Mouse (Mus musculus): ENCODE results near the gene Gm3095.
"Not testable (repeated sequence)": the region's sequence is repeated elsewhere in the genome, so short reads cannot be mapped to it uniquely, and the experiment has no call there.

Gm3095 gene

DNA sequence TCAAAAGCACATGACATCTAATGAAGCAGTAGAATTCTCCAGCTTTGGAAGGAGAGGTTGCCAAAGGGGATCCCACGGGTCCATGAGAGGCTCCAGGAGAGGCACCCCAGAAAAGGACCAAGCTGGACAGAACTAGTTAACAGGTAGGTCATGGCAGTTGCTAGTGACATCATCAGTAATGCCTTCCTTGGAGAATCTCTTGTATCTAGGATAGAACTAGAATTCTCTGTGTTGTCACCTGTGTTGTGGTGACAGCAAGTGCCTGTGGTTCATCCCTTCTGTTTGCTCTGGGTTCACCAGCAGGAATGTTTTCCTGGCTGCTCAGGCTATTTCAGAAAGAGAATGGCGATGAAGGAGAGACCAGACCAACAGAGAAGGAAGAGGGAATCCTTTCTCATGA lies at the start of gene Gm3095:
Gene Gm3095, plus strand, starts transcription at position 301 of the 400 bp plus-strand sequence.
- not testable (repeated sequence) for DNase-seq (ENCODE audit: low spot score)

DNA sequence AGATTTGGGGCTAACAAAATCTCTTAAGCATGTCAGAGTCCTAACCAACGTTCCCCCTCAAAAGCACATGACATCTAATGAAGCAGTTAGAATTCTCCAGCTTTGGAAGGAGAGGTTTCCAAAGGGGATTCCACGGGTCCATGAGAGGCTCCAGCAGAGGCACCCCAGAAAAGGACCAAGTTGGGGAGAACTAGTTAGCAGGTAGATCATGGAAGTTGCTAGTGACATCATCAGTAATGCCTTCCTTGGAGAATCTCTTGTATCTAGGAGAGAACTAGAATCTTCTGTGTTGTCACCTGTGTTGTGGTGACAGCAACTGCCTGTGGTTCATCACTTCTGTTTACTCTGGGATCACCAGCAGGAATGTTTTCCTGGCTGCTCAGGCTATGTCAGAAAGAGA lies 31.9 kb upstream of the Gm3095 start, which contains the start of gene Gm3029:
Gene Gm3029, plus strand, starts transcription at position 301 of the 400 bp plus-strand sequence.
- DNase-seq (ENCODE audit: low spot score), result not testable (repeated sequence)

DNA sequence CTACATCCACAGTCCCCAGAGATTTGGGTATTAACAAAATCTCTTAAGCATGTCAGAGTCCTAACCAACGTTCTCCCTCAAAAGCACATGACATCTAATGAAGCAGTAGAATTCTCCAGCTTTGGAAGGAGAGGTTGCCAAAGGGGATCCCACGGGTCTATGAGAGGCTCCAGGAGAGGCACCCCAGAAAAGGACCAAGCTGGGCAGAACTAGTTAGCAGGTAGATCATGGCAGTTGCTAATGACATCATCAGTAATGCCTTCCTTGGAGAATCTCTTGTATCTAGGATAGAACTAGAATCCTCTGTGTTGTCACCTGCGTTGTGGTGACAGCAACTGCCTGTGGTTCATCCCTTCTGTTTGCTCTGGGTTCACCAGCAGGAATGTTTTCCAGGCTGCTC lies 34.7 kb downstream of the Gm3095 start, which contains the start of gene Gm3099:
Gene Gm3099, plus strand, starts transcription at position 301 of the 400 bp plus-strand sequence.
- DNase-seq (ENCODE audit: low spot score), result not testable (repeated sequence)

Measured in left cerebral cortex, adult 11 months (tissue).